Mouse (Mus musculus) bone marrow macrophage, adult 2 months (primary cell): ENCODE results near the gene Slc1a1. TPM values are rescaled to one million over a fixed set of nuclear protein-coding genes. Genes with fewer than 3 reads are reported as not detected.

Source experiments
- H3K27ac ChIP-seq: 2 replicates; pipeline ENCODE4 v1.5.1; 2012; ENCODE audit warnings: low read depth, low read length; ENCODE audit not compliant: insufficient read depth
- H3K4me1 ChIP-seq: 2 replicates; pipeline ENCODE4 v1.6.1; 2012; ENCODE audit warnings: low read length; ENCODE audit not compliant: control insufficient read depth, insufficient read depth
- H3K4me3 ChIP-seq: 2 replicates; pipeline ENCODE4 v1.5.1; 2012; ENCODE audit warnings: mild to moderate bottlenecking, low read length, moderate library complexity; ENCODE audit not compliant: insufficient read depth
- CTCF ChIP-seq: IDR thresholded peaks from 2 replicates; pipeline ENCODE4 v1.5.1; 2012; ENCODE audit warnings: low read depth, mild to moderate bottlenecking, low read length, moderate library complexity
- POLR2A ChIP-seq: IDR thresholded peaks from 2 replicates; pipeline ENCODE4 v1.6.1; 2012; ENCODE audit warnings: mild to moderate bottlenecking, low read depth, low read length, borderline replicate concordance
- polyA plus RNA-seq: library from polyadenylated mRNA; stranded (reverse); fragments of >200 nt; gene quantifications from 2 replicates; pipeline ENCODE4 v1.2.4, GENCODE M21; 2012; ENCODE audit not compliant: missing spikeins, insufficient read depth, insufficient read length

Slc1a1 gene
- not detected in 2 replicates for polyA plus RNA-seq

DNA sequence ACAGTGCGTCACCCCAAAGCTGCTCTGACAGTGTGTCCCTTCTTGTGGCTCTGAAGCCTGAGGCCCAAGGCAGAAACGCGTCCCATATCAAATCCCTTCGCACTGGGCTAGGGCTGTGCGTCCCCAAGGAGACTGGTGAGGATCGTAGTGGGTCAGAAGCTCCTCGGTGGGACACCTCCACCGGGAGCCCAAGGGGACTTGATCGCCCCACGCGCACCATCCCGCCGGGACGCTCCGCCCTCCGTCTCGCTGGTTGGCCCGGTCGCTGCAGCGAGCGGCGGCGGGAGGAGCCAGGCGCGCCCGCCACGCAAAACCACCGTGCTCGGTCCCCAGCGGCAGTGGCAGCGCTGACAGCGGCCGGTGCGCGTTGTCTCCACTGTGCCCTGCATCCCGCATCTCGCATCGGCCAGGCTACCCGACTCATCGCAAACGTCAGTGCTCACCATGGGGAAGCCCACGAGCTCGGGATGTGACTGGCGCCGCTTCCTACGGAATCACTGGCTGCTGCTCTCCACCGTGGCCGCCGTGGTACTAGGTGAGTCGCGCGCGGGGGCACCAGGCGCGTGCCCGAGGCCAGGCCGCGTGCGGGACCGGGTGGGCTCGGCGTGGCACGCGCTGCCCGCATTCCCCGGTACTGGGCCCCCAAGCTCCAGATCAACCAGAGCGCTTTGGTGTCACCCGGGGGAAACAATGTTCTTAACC is at the start of gene Slc1a1:
Slc1a1 (plus strand) TSS at position 252 of the 702 bp plus-strand sequence.
- Histone ChIP-seq H3K27ac (no peak within 1 kb of the TSS), H3K4me1 (no peaks in the 10 kb centered on the region), H3K4me3 (peak within 1 kb of the TSS; percentile 36)
- TF ChIP-seq POLR2A (no peak), CTCF (no peak)

- Histone ChIP-seq H3K27ac (no peak overlapping the region), H3K4me3 (no peak overlapping the region), H3K4me1 (no peaks in the 10 kb centered on the region)
- TF ChIP-seq POLR2A (no peak), CTCF (no peak)
Measured at GRCm38 (mm10) chr19:28790196-28790595, 44.7 kb upstream of the Slc1a1 start.

- Histone ChIP-seq H3K27ac (no peak overlapping the region), H3K4me3 (no peak overlapping the region), H3K4me1 (no peaks in the 10 kb centered on the region)
- TF ChIP-seq POLR2A, result no peak
- no peak for TF ChIP-seq CTCF
Measured at GRCm38 (mm10) chr19:28793307-28793706, 41.5 kb upstream of the Slc1a1 start.

DNA sequence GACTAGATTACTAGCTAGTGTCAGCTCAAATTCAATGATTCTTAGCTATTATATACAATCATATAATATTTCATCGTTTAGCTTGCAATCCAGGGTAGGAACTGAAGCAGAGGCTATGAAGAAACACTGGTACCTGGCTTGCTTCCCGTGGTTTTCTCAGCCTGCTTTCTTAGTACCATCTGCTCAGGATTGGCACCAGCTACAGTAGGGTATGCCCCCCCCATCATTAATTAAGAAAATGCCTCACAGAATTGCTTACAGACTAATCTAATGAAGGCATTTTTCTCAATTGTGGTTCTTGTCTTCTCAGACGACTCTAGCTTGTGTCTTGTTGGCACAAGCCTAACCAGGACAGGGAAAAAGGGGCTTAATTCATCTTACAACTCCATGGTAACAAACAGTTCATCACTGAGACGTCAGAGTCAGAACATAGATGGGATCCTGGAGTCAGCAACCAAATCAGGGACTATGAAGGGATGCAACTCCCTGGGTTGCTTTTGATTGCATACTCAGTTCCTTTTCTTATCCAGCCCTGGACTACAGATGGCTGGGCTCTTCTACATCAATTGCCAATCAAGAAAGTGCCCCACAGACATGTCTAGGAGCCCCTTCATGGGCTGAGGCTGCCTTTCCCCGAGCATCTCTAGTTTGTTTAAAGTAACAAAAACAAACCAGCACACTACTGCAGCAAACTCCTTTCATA is 38.6 kb upstream of the Slc1a1 start:
- H3K4me3 ChIP-seq, result no peak overlapping the region
- H3K4me1 ChIP-seq, result no peaks in the 10 kb centered on the region
- TF ChIP-seq POLR2A (no peak), CTCF (no peak)
- no peak overlapping the region for H3K27ac ChIP-seq

GRCm38 (mm10) chr19:28796966-28797365 is 37.9 kb upstream of the Slc1a1 start:
- H3K4me1 ChIP-seq, result no peaks in the 10 kb centered on the region
- H3K27ac ChIP-seq, result no peak overlapping the region
- H3K4me3 ChIP-seq, result no peak overlapping the region
- TF ChIP-seq POLR2A (no peak), CTCF (no peak)

DNA sequence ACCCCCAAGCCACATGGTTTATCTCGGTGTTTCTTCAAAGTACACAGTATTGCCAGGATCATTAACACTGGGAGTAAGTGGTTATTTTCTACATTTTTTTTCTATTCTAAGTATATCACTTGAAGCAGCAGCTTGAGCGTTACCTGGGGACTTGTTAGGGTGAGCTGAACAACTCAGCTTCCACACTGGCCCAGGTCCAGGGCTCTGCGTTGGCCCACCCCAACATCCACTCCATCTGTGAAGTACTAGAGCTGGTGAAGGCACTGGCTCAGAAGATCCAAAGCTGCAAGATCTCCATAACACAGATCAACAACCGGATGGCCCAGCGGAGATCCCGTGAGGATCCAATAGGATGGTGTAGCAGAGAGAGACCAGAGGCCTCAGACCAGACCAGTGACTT is 37.2 kb upstream of the Slc1a1 start:
- Histone ChIP-seq H3K27ac (no peak overlapping the region), H3K4me1 (no peaks in the 10 kb centered on the region), H3K4me3 (no peak overlapping the region)
- no peak for TF ChIP-seq CTCF
- TF ChIP-seq POLR2A, result no peak

GRCm38 (mm10) chr19:28800448-28800847 is 34.4 kb upstream of the Slc1a1 start:
- no peaks in the 10 kb centered on the region for H3K4me1 ChIP-seq
- no peak for TF ChIP-seq POLR2A
- TF ChIP-seq CTCF, result no peak
- no peak overlapping the region for H3K4me3 ChIP-seq
- no peak overlapping the region for H3K27ac ChIP-seq

- Histone ChIP-seq H3K27ac (no peak overlapping the region), H3K4me3 (no peak overlapping the region), H3K4me1 (no peaks in the 10 kb centered on the region)
- TF ChIP-seq CTCF (no peak), POLR2A (no peak)
Measured at GRCm38 (mm10) chr19:28806276-28806675, 28.6 kb upstream of the Slc1a1 start.

DNA sequence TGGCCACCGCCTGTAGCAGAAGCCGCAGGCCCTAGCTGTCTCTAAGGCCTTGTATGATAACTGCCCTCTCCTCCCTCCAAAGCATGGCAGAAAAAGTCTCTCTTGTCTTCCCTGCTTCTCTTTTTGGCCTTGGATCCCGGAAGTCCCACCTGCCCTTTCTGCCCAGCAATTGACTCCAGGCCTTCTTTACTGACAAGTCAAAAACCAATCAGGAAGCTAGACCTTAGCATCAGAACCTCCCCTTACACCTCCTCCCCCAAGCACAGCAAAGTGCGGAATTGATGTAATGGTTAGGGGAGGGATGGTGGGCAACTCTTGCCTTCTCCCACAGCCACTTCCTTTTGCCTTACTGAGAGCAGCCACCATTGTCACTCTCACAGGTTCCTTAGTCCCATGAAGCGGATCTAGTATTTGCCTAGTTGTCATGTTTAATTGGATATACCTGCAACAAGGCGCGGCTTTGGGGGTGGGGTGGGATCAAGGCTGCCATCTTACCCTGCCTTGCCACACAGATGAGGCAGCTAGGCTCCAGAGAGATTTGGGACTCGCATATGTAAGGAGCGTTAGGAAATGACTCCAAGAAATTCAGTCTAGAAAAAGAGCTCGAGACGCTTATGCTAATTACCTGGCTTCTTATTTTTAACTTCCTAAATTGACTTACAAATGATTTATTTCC is 27.9 kb upstream of the Slc1a1 start:
- H3K4me3 ChIP-seq, result no peak overlapping the region
- no peak overlapping the region for H3K27ac ChIP-seq
- TF ChIP-seq POLR2A, result no peak
- no peak for TF ChIP-seq CTCF
- H3K4me1 ChIP-seq, result no peaks in the 10 kb centered on the region

DNA sequence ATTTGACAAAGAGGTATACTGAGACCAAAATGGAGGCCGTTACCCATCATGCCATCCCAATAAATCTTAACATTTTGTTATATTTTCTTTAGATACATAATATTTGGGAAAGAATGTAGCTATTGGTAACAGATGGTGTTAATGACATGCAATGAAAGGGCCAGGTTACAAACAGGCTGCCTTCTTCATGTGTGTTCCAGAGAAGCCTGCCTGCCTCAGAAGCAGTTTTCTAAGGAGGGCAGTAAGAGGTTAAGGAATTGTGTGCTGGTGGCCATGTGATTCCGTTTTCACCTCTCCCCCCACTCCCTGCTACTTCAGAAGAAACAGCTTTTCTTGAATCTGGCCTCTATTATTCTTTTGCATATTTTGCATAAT is 27.4 kb upstream of the Slc1a1 start:
- no peak overlapping the region for H3K4me3 ChIP-seq
- no peak overlapping the region for H3K27ac ChIP-seq
- no peaks in the 10 kb centered on the region for H3K4me1 ChIP-seq
- TF ChIP-seq CTCF, result no peak
